Mouse (Mus musculus): ENCODE measurements around the gene Gm8138. TPM values are rescaled to one million over a fixed set of nuclear protein-coding genes. Genes with fewer than 3 reads are reported as not detected.
"Not testable (repeated sequence)": the region's sequence is repeated elsewhere in the genome, so short reads cannot be mapped to it uniquely, and the experiment has no call there.

Gm8138 gene
- not detected in 2 replicates for total RNA-seq (2015)
- total RNA-seq (2017), result not detected in 2 replicates

GRCm38 (mm10) chr14:43416250-43416649 lies at the start of gene Gm8138:
Gm8138 (minus strand) TSS chr14:43416350.
- ATAC-seq (ENCODE audit: poor library complexity, severe bottlenecking), result not testable (repeated sequence)

- not testable (repeated sequence) for ATAC-seq (ENCODE audit: poor library complexity, severe bottlenecking)
Observed at GRCm38 (mm10) chr14:43361713-43362112, 54.4 kb downstream of the Gm8138 start.

Other genes starting within 250 kb of the Gm8138 start
- gene Gm7233, start 236.5 kb downstream of the Gm8138 start, total RNA-seq (2015), result not detected in 2 replicates
- not detected in 2 replicates for gene Gm7233, start 236.5 kb downstream of the Gm8138 start, total RNA-seq (2017)
- gene Gm8122, start 181.0 kb downstream of the Gm8138 start, total RNA-seq (2015), result not detected in 2 replicates
- gene Gm8122, start 181.0 kb downstream of the Gm8138 start, total RNA-seq (2017), result not detected in 2 replicates
- gene Gm8126, start 157.7 kb downstream of the Gm8138 start, total RNA-seq (2015), result not detected in 2 replicates
- gene Gm8126, start 157.7 kb downstream of the Gm8138 start, total RNA-seq (2017), result not detected in 2 replicates
- not detected in 2 replicates for gene Gm9732, start 141.3 kb downstream of the Gm8138 start, total RNA-seq (2015)
- gene Gm9732, start 141.3 kb downstream of the Gm8138 start, total RNA-seq (2017), result not detected in 2 replicates
- gene Gm8127, start 122.5 kb downstream of the Gm8138 start, total RNA-seq (2015), result not detected in 2 replicates
- gene Gm8127, start 122.5 kb downstream of the Gm8138 start, total RNA-seq (2017), result not detected in 2 replicates
- not detected in 2 replicates for gene 1700001F09Rik, start 68.5 kb downstream of the Gm8138 start, total RNA-seq (2015)
- gene 1700001F09Rik, start 68.5 kb downstream of the Gm8138 start, total RNA-seq (2017), result not detected in 2 replicates
- not detected in 2 replicates for gene Gm5799, start 127.2 kb upstream of the Gm8138 start, total RNA-seq (2015)
- gene Gm5799, start 127.2 kb upstream of the Gm8138 start, total RNA-seq (2017), result not detected in 2 replicates
- gene Gm17654, start 162.8 kb upstream of the Gm8138 start, total RNA-seq (2015), result not detected in 2 replicates
- gene Gm17654, start 162.8 kb upstream of the Gm8138 start, total RNA-seq (2017), result not detected in 2 replicates
- gene Gm10375, start 191.7 kb upstream of the Gm8138 start, total RNA-seq (2015), result not detected in 2 replicates
- not detected in 2 replicates for gene Gm10375, start 191.7 kb upstream of the Gm8138 start, total RNA-seq (2017)